Mouse (Mus musculus): ENCODE measurements around the gene Cort. TPM values are rescaled to one million over a fixed set of nuclear protein-coding genes. Genes with fewer than 3 reads are reported as not detected.

The Cort gene
- polyA plus RNA-seq, 2 experiments = 0.26 to 0.59 TPM

DNA sequence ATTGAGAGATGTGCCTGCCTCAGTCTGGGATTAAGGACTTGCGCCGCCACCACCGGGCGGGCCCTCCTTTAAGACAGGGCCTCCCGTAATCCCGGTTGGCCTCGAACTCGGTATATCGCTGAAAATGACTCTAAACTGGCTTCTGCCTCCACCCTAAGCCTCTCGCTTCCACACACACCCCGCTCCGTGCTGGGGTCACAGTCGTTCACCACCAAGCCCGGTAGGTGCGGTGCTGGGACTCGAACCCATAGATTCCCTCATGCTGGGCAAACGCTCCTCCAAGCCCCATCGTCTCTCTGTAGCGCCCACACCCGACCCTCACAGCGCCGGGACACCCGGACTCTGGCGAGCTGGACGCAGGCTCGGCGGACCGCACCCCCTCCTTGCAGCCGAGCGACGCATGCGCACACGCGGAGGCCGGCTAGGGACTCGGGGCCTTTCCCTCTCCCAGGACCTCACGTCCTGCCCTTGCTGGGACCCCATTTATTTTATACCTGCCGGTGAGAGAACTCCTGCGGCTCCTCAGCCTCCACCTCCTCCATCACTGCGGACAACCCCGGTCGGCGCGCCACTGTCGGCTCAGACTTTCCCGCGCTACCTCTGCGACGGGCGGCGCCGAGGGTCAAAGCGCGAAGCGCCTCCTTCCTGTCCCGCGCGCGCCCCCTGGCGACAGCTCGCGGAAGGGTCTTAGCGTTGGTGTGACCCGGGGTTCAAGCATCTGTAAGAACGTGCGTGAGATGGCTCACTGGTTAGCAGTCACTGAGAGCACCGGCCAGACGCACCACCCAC lies 10.6 kb upstream of the Cort start, which contains the start of gene Cenps:
Cenps (minus strand) TSS at position 648 of the 789 bp plus-strand sequence.
- Histone ChIP-seq H3K27ac (replicated peaks; ENCODE audit: low read depth, low read length) (peak within 1 kb of the TSS; percentile 79), H3K4me3 (replicated peaks; ENCODE audit: low read length) (peak within 1 kb of the TSS; percentile 61), H3K27me3 (ENCODE audit: control insufficient read depth, insufficient read depth, low read length) (no peaks in the 10 kb centered on the region), H3K4me2 (replicated peaks; ENCODE audit: low read depth, low read length, severe bottlenecking) (peak within 1 kb of the TSS; percentile 66), H3K36me3 (ENCODE audit: control insufficient read depth, insufficient read depth, low read length) (no peaks in the 10 kb centered on the region), H3K9ac (ENCODE audit: low read depth, low read length, severe bottlenecking) (peak within 1 kb of the TSS; percentile 71), H3K9me3 (ENCODE audit: control insufficient read depth, low read length) (no peaks in the 10 kb centered on the region), H3K4me1 (ENCODE audit: control insufficient read depth, insufficient read depth, low read length) (peaks cover 4% of the 10 kb centered on the region; the same call in 1 of the 2 replicates)
- ATAC-seq (ENCODE audit: low FRiP score, low read depth) (peak; percentile 88), DNase-seq (ENCODE audit: low spot score) (peak; percentile 92)
- 2% methylated on average over 68 of the region's 68 CpGs for WGBS
- 0 out of 2 replicates have a peak, but pooled peaks have one; percentile 32 for TF ChIP-seq POLR2A (IDR thresholded peaks at IDR 0.05; ENCODE audit: borderline replicate concordance, extremely low read depth, insufficient read depth, insufficient read length)

DNA sequence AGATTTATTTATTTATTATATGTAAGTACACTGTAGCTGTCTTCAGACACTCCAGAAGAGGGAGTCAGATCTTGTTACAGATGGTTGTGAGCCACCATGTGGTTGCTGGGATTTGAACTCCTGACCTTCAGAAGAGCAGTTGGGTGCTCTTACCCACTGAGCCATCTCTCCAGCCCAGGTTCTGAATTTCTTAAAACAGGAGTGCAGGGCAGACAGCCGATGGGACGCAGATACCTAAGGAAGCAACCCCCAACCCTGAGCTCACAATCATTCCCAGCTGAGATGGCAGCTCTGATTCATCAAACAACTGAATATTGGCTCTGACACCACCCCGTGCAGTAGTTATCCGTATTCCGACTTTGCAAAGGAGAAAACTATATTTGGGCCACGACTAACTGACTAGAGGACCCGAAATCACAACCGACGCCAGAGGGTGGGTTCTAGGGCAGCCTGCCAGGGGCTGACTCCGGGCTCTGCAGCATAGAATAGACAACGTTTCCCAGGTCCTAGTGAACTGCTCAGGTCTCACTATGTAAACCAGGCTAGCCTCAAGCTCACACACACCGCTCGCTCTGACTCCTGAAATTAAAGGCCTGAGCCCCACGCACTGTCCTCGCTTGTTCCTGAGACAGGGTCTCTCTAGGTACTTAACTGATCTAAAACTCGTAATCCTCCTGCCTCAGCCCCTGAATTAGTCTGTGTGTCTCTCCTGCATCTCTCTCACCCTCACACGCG lies 9.7 kb upstream of the Cort start:
- DNase-seq (ENCODE audit: low spot score) (no peak), ATAC-seq (ENCODE audit: low FRiP score, low read depth) (no peak)
- TF ChIP-seq POLR2A (IDR thresholded peaks at IDR 0.05; ENCODE audit: borderline replicate concordance, extremely low read depth, insufficient read depth, insufficient read length) = no peak
- WGBS = 61% methylated on average over 18 of the region's 18 CpGs
- Histone ChIP-seq H3K27ac (replicated peaks; ENCODE audit: low read depth, low read length) (0 out of 2 replicates have a peak overlapping the region, but pooled peaks have one; percentile 79), H3K4me1 (ENCODE audit: control insufficient read depth, insufficient read depth, low read length) (peaks cover 4% of the 10 kb centered on the region; the same call in 1 of the 2 replicates), H3K9ac (ENCODE audit: low read depth, low read length, severe bottlenecking) (peak overlapping the region; percentile 71), H3K9me3 (ENCODE audit: control insufficient read depth, low read length) (no peaks in the 10 kb centered on the region), H3K36me3 (ENCODE audit: control insufficient read depth, insufficient read depth, low read length) (no peaks in the 10 kb centered on the region), H3K27me3 (ENCODE audit: control insufficient read depth, insufficient read depth, low read length) (no peaks in the 10 kb centered on the region), H3K4me3 (replicated peaks; ENCODE audit: low read length) (peak overlapping the region; percentile 61), H3K4me2 (replicated peaks; ENCODE audit: low read depth, low read length, severe bottlenecking) (peak overlapping the region; percentile 66)

DNA sequence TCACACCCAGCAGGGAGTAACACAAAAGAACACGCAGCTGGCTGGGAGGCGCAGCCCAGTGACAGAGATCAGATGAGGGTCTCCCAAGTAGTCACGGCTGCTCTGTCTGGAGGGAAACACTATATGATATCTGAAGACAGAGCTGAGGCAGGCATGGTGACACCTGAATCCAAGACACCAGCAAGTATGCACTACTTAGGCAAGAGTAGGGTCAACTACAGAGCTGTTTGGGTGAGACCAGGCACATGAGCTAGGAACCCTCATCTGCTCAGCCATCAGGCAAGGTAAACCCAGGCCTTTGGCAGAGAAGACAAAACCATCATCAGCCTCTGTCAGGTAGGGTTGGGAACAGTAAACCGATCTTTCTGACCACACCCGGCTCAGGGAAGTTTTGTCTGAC lies 6.8 kb upstream of the Cort start:
- H3K4me2 ChIP-seq (replicated peaks; ENCODE audit: low read depth, low read length, severe bottlenecking) = no peak overlapping the region
- DNase-seq (ENCODE audit: low spot score) (no peak), ATAC-seq (ENCODE audit: low FRiP score, low read depth) (no peak)
- H3K9ac ChIP-seq (ENCODE audit: low read depth, low read length, severe bottlenecking) = no peak overlapping the region
- 72% methylated on average over 5 of the region's 5 CpGs for WGBS
- H3K4me1 ChIP-seq (ENCODE audit: control insufficient read depth, insufficient read depth, low read length) = peaks cover 4% of the 10 kb centered on the region; the same call in 1 of the 2 replicates
- no peaks in the 10 kb centered on the region for H3K9me3 ChIP-seq (ENCODE audit: control insufficient read depth, low read length)
- no peak for TF ChIP-seq POLR2A (IDR thresholded peaks at IDR 0.05; ENCODE audit: borderline replicate concordance, extremely low read depth, insufficient read depth, insufficient read length)
- H3K36me3 ChIP-seq (ENCODE audit: control insufficient read depth, insufficient read depth, low read length) = peaks cover 3% of the 10 kb centered on the region; the same call in 1 of the 2 replicates
- H3K27me3 ChIP-seq (ENCODE audit: control insufficient read depth, insufficient read depth, low read length) = no peaks in the 10 kb centered on the region
- no peak overlapping the region for H3K4me3 ChIP-seq (replicated peaks; ENCODE audit: low read length)
- H3K27ac ChIP-seq (replicated peaks; ENCODE audit: low read depth, low read length) = no peak overlapping the region

DNA sequence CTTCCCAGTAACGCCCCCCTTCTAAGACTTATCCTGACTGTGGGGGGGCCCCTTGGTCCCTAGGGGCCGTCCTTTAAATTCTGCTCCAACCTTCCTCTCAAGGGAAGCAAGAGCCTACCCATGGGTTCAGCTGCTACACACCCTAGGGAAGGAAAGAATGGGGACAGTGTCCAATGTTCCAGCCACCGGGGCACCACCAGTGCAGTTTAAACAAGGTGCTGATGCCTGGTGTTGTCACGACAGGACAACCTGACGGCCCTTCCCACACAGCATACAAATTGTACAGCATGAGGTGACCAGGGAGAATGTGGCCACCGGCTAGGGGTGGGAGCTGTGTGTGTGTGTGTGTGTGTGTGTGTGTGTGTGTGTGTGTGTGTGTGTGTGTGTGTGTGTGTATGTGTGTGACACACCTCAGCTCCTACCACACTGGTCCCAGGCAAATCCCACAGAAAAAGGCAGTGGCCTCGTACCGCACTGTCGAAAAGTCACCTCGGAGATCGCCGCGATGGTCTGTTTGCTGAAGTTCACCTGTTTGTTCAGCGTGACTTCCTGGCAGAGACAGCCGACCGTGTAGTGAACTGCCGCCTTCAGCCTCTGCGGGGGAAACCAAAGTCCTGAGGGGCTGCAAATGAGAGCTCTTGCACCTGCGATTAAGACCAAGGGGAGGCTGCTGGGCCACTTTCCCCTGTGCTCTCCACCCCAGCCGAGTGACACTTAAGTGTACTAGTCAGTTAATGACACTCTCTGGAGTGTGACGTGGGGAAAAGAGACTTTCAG lies 5.4 kb upstream of the Cort start:
- Histone ChIP-seq H3K9ac (ENCODE audit: low read depth, low read length, severe bottlenecking) (no peak overlapping the region), H3K27me3 (ENCODE audit: control insufficient read depth, insufficient read depth, low read length) (no peaks in the 10 kb centered on the region), H3K36me3 (ENCODE audit: control insufficient read depth, insufficient read depth, low read length) (peaks cover 10% of the 10 kb centered on the region; the same call in 1 of the 2 replicates), H3K4me3 (replicated peaks; ENCODE audit: low read length) (no peak overlapping the region), H3K4me1 (ENCODE audit: control insufficient read depth, insufficient read depth, low read length) (peaks cover 4% of the 10 kb centered on the region; the same call in 1 of the 2 replicates), H3K27ac (replicated peaks; ENCODE audit: low read depth, low read length) (no peak overlapping the region), H3K4me2 (replicated peaks; ENCODE audit: low read depth, low read length, severe bottlenecking) (no peak overlapping the region), H3K9me3 (ENCODE audit: control insufficient read depth, low read length) (no peaks in the 10 kb centered on the region)
- no peak for ATAC-seq (ENCODE audit: low FRiP score, low read depth)
- no peak for TF ChIP-seq POLR2A (IDR thresholded peaks at IDR 0.05; ENCODE audit: borderline replicate concordance, extremely low read depth, insufficient read depth, insufficient read length)
- DNase-seq (ENCODE audit: low spot score) = no peak
- WGBS = 85% methylated on average over 21 of the region's 21 CpGs

Measured in limb, embryonic 14.5 days (tissue).